Mouse (Mus musculus): ENCODE results near the gene Zdhhc3. TPM values are rescaled to one million over a fixed set of nuclear protein-coding genes. Genes with fewer than 3 reads are reported as not detected.

The Zdhhc3 gene
- polyA plus RNA-seq, 1 experiment = 48.2 TPM

- no peak overlapping the region for H3K27ac ChIP-seq (ENCODE audit: insufficient read depth, low read length)
- H3K27me3 ChIP-seq (ENCODE audit: control insufficient read depth, insufficient read depth, low read length, poor library complexity, severe bottlenecking) = no peaks in the 10 kb centered on the region
- H3K9me3 ChIP-seq (replicated peaks; ENCODE audit: control insufficient read depth, insufficient read depth, low read length, poor library complexity, severe bottlenecking) = no peaks in the 10 kb centered on the region
- no peak for TF ChIP-seq POLR2A (IDR thresholded peaks at IDR 0.05; ENCODE audit: insufficient read depth, low read length)
- no peak for TF ChIP-seq CTCF (IDR thresholded peaks at IDR 0.05; ENCODE audit: low read depth, low read length)
- TF ChIP-seq EP300 (IDR thresholded peaks at IDR 0.05; ENCODE audit: insufficient read depth, low read depth, low read length) = no peak
- no peak overlapping the region for H3K9ac ChIP-seq (ENCODE audit: low read depth, poor library complexity, severe bottlenecking)
- no peaks in the 10 kb centered on the region for H3K4me1 ChIP-seq (ENCODE audit: control insufficient read depth, insufficient read depth, low read length)
- H3K36me3 ChIP-seq (ENCODE audit: control insufficient read depth, insufficient read depth, low read length, poor library complexity, severe bottlenecking) = no peaks in the 10 kb centered on the region
- H3K4me3 ChIP-seq (ENCODE audit: low read depth, low read length) = no peak overlapping the region
Observed at GRCm38 (mm10) chr9:123047665-123048064, 65.3 kb downstream of the Zdhhc3 start.

GRCm38 (mm10) chr9:123034426-123034825, 78.6 kb downstream of the Zdhhc3 start, which contains the start of gene Tgm4:
Tgm4 (plus strand) TSS chr9:123034726.
- Histone ChIP-seq H3K27me3 (ENCODE audit: control insufficient read depth, insufficient read depth, low read length, poor library complexity, severe bottlenecking) (no peaks in the 10 kb centered on the region), H3K27ac (ENCODE audit: insufficient read depth, low read length) (no peak within 1 kb of the TSS), H3K4me1 (ENCODE audit: control insufficient read depth, insufficient read depth, low read length) (no peaks in the 10 kb centered on the region), H3K4me3 (ENCODE audit: low read depth, low read length) (no peak within 1 kb of the TSS), H3K9me3 (replicated peaks; ENCODE audit: control insufficient read depth, insufficient read depth, low read length, poor library complexity, severe bottlenecking) (no peaks in the 10 kb centered on the region), H3K9ac (ENCODE audit: low read depth, poor library complexity, severe bottlenecking) (no peak within 1 kb of the TSS), H3K36me3 (ENCODE audit: control insufficient read depth, insufficient read depth, low read length, poor library complexity, severe bottlenecking) (no peaks in the 10 kb centered on the region)
- TF ChIP-seq CTCF (IDR thresholded peaks at IDR 0.05; ENCODE audit: low read depth, low read length) (no peak), EP300 (IDR thresholded peaks at IDR 0.05; ENCODE audit: insufficient read depth, low read depth, low read length) (no peak), POLR2A (IDR thresholded peaks at IDR 0.05; ENCODE audit: insufficient read depth, low read length) (no peak)

DNA sequence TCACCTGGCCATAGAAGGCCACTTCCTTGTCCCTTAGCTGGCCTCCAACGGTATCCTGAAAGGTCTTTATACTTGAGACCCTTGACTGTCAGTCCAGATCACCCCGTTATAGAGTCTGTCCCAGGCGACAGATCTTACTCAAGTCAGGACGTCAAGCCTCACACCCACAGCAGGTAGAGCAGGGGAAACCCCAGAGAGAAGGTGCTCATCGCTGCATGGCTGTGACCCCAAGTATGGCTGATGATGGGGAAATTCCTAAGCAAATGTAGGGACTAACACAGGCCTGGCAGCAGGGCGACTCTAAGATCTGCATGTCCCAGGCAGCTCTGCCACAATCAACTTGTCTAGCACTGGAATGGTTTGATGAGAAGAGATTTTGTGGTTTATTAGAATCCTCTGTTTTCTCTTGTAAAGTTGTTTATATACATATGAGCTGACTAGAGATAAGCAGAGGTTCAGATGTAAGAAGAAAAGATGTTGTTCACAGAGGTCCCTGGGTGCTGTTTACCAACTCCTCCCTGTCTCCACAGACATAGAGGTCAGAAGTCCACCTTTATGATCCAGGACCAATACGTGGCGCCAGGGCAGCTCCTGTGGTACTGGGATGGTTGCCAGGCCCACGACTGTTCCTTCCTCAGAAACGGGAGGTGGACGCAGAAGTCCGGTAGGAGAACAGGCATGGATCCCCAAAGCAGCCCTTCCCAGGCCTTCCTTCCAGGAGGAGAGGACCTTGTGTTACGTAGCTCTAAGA, 81.3 kb downstream of the Zdhhc3 start:
- Histone ChIP-seq H3K4me1 (ENCODE audit: control insufficient read depth, insufficient read depth, low read length) (no peaks in the 10 kb centered on the region), H3K27ac (ENCODE audit: insufficient read depth, low read length) (no peak overlapping the region), H3K9ac (ENCODE audit: low read depth, poor library complexity, severe bottlenecking) (no peak overlapping the region), H3K27me3 (ENCODE audit: control insufficient read depth, insufficient read depth, low read length, poor library complexity, severe bottlenecking) (no peaks in the 10 kb centered on the region), H3K36me3 (ENCODE audit: control insufficient read depth, insufficient read depth, low read length, poor library complexity, severe bottlenecking) (no peaks in the 10 kb centered on the region), H3K9me3 (replicated peaks; ENCODE audit: control insufficient read depth, insufficient read depth, low read length, poor library complexity, severe bottlenecking) (no peaks in the 10 kb centered on the region), H3K4me3 (ENCODE audit: low read depth, low read length) (no peak overlapping the region)
- no peak for TF ChIP-seq EP300 (IDR thresholded peaks at IDR 0.05; ENCODE audit: insufficient read depth, low read depth, low read length)
- TF ChIP-seq POLR2A (IDR thresholded peaks at IDR 0.05; ENCODE audit: insufficient read depth, low read length) = no peak
- no peak for TF ChIP-seq CTCF (IDR thresholded peaks at IDR 0.05; ENCODE audit: low read depth, low read length)

DNA sequence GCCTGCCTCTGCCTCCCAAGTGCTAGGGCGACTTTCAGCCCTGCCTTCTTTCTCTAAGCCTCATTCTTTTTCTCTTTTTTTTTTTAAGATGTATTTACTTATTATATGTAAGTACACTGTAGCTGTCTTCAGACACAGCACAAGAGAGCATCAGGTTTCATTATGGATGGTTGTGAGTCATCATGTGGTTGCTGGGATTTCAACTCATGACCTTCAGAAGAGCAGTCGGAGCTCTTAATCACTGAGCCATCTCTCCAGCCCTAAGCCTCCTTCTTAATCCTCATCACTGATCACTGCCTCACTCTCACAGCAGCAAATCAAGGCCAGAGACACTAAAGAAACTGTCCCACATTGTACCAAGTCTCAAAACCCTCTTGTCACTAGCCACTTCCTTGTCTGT, 88.8 kb downstream of the Zdhhc3 start:
- TF ChIP-seq CTCF (IDR thresholded peaks at IDR 0.05; ENCODE audit: low read depth, low read length) = no peak
- TF ChIP-seq EP300 (IDR thresholded peaks at IDR 0.05; ENCODE audit: insufficient read depth, low read depth, low read length) = no peak
- TF ChIP-seq POLR2A (IDR thresholded peaks at IDR 0.05; ENCODE audit: insufficient read depth, low read length) = no peak
- Histone ChIP-seq H3K9me3 (replicated peaks; ENCODE audit: control insufficient read depth, insufficient read depth, low read length, poor library complexity, severe bottlenecking) (no peaks in the 10 kb centered on the region), H3K27ac (ENCODE audit: insufficient read depth, low read length) (no peak overlapping the region), H3K36me3 (ENCODE audit: control insufficient read depth, insufficient read depth, low read length, poor library complexity, severe bottlenecking) (no peaks in the 10 kb centered on the region), H3K4me1 (ENCODE audit: control insufficient read depth, insufficient read depth, low read length) (no peaks in the 10 kb centered on the region), H3K4me3 (ENCODE audit: low read depth, low read length) (no peak overlapping the region), H3K27me3 (ENCODE audit: control insufficient read depth, insufficient read depth, low read length, poor library complexity, severe bottlenecking) (no peaks in the 10 kb centered on the region), H3K9ac (ENCODE audit: low read depth, poor library complexity, severe bottlenecking) (no peak overlapping the region)

- no peak for TF ChIP-seq POLR2A (IDR thresholded peaks at IDR 0.05; ENCODE audit: insufficient read depth, low read length)
- TF ChIP-seq CTCF (IDR thresholded peaks at IDR 0.05; ENCODE audit: low read depth, low read length) = no peak
- no peak for TF ChIP-seq EP300 (IDR thresholded peaks at IDR 0.05; ENCODE audit: insufficient read depth, low read depth, low read length)
- Histone ChIP-seq H3K4me3 (ENCODE audit: low read depth, low read length) (peak overlapping the region; percentile 50), H3K4me1 (ENCODE audit: control insufficient read depth, insufficient read depth, low read length) (no peaks in the 10 kb centered on the region), H3K36me3 (ENCODE audit: control insufficient read depth, insufficient read depth, low read length, poor library complexity, severe bottlenecking) (peaks cover 7% of the 10 kb centered on the region), H3K9ac (ENCODE audit: low read depth, poor library complexity, severe bottlenecking) (peak overlapping the region; percentile 62), H3K27ac (ENCODE audit: insufficient read depth, low read length) (no peak overlapping the region), H3K27me3 (ENCODE audit: control insufficient read depth, insufficient read depth, low read length, poor library complexity, severe bottlenecking) (no peaks in the 10 kb centered on the region), H3K9me3 (replicated peaks; ENCODE audit: control insufficient read depth, insufficient read depth, low read length, poor library complexity, severe bottlenecking) (no peaks in the 10 kb centered on the region)
Observed at GRCm38 (mm10) chr9:123021636-123022379, 91.2 kb downstream of the Zdhhc3 start.
